Mouse (Mus musculus) heart, embryonic 12.5 days (tissue): ENCODE measurements around the gene Nsdhl. TPM values are rescaled to one million over a fixed set of nuclear protein-coding genes. Genes with fewer than 3 reads are reported as not detected.

Experiments
- ATAC-seq: fragments of 200-750 bp; cut with Nextera tagmentation; 2 replicates; pipeline ENCODE4 v1.8.0; 2017; ENCODE audit warnings: moderate TSS enrichment, moderate library complexity; ENCODE audit not compliant: insufficient number of reproducible peaks, low FRiP score
- H3K27ac ChIP-seq: fragments of 300-500 bp; sonication (generic); 2 replicates; pipeline ENCODE4 v1.5.1; 2016; ENCODE audit warnings: mild to moderate bottlenecking, moderate library complexity; ENCODE audit not compliant: poor library complexity, severe bottlenecking
- H3K27me3 ChIP-seq: fragments of 300-500 bp; sonication (generic); replicated peaks from 2 replicates; pipeline ENCODE4 v1.6.1; 2016; ENCODE audit warnings: mild to moderate bottlenecking, moderate library complexity
- H3K36me3 ChIP-seq: fragments of 300-500 bp; sonication (generic); 2 replicates; pipeline ENCODE4 v1.6.1; 2016; ENCODE audit warnings: mild to moderate bottlenecking, moderate library complexity
- H3K4me1 ChIP-seq: fragments of 300-500 bp; sonication (generic); replicated peaks from 2 replicates; pipeline ENCODE4 v1.6.1; 2016; ENCODE audit warnings: mild to moderate bottlenecking
- H3K4me2 ChIP-seq: fragments of 300-500 bp; sonication (generic); 2 replicates; pipeline ENCODE4 v1.6.1; 2016; ENCODE audit warnings: mild to moderate bottlenecking, moderate library complexity
- H3K4me3 ChIP-seq: fragments of 300-500 bp; sonication (generic); 2 replicates; pipeline ENCODE4 v1.5.1; 2016; ENCODE audit warnings: mild to moderate bottlenecking
- H3K9ac ChIP-seq: fragments of 300-500 bp; sonication (generic); 2 replicates; pipeline ENCODE4 v1.6.1; 2016; ENCODE audit warnings: mild to moderate bottlenecking, moderate library complexity
- H3K9me3 ChIP-seq: fragments of 300-500 bp; sonication (generic); replicated peaks from 2 replicates; pipeline ENCODE4 v1.6.1; 2016; ENCODE audit warnings: mild to moderate bottlenecking, moderate library complexity
- WGBS: fragments of 180-500 bp; shearing (Covaris S2); methylation state at CpG from one replicate; pipeline ENCODE4 v1.1.7; 2016; 5-methylcytosine and 5-hydroxymethylcytosine counted together
- microRNA counts: library from miRNA; unstranded; fragments of <30 nt; microRNA quantifications from one replicate; lab custom pipeline; 2017
- microRNA-seq: library from miRNA; unstranded; fragments of <30 nt; microRNA quantifications from one replicate; pipeline ENCODE4, GENCODE M21; 2017
- polyA plus RNA-seq: library from polyadenylated mRNA; unstranded; fragments of >200 nt; fragmentation: Nextera tagmentation; extraction: Ambion mirVana; gene quantifications from 2 replicates; pipeline ENCODE4 v1.2.1, GENCODE M21; 2016

Gene Nsdhl
- polyA plus RNA-seq, 1 experiment from 2014 or later = 15.9 TPM

DNA sequence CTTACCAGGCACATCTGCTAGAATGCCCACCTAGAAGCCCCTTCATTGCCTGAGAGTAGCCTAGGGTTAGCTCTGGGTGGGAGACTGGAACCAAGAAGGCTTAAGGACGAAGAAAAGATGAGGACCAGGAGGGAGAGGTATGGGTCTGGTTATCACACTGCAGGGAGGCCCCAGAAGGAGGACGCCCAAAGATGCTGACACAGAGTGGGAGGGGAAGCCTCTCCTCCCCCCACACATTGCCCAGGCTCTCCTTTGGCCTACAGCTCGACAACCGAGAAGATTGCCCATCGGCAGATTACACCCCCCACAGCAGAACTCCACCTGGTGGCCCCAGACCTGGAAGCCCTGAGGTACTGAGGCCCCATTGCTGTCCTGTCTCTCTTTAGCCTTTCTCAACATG, 84.8 kb downstream of the Nsdhl start:
- Histone ChIP-seq H3K4me1 (no peaks in the 10 kb centered on the region), H3K4me3 (no peak overlapping the region), H3K4me2 (no peak overlapping the region), H3K9ac (no peak overlapping the region), H3K9me3 (no peaks in the 10 kb centered on the region), H3K36me3 (no peaks in the 10 kb centered on the region), H3K27me3 (no peaks in the 10 kb centered on the region; the same call in 1 of the 2 replicates), H3K27ac (no peak overlapping the region)
- ATAC-seq = no peak
- WGBS = 67% methylated on average over 5 of the region's 5 CpGs

DNA sequence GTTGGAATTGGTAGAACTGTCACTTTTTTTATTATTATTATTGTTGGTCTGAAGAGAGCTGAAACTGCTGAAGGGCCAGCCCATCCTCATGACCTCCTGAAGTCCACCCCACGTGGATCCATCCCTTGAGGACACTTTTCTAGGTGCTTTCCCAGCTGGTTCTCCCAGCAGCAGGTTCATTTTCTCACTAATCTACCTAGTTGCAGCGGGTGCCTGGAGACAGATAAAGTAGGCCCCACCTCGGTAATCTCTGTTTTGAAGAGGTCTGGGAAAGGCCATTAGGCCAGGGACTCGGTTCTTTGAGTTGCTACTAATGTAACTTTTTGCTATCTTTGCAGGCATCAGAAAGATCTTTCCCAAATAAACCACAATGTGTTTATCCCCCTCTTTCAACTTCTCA, 87.3 kb downstream of the Nsdhl start:
- WGBS = 44% methylated on average over 4 of the region's 4 CpGs
- no peak for ATAC-seq
- Histone ChIP-seq H3K9ac (no peak overlapping the region), H3K9me3 (no peaks in the 10 kb centered on the region), H3K4me3 (no peak overlapping the region), H3K27ac (no peak overlapping the region), H3K27me3 (no peaks in the 10 kb centered on the region; the same call in 1 of the 2 replicates), H3K4me1 (no peaks in the 10 kb centered on the region), H3K36me3 (no peaks in the 10 kb centered on the region), H3K4me2 (no peak overlapping the region)

DNA sequence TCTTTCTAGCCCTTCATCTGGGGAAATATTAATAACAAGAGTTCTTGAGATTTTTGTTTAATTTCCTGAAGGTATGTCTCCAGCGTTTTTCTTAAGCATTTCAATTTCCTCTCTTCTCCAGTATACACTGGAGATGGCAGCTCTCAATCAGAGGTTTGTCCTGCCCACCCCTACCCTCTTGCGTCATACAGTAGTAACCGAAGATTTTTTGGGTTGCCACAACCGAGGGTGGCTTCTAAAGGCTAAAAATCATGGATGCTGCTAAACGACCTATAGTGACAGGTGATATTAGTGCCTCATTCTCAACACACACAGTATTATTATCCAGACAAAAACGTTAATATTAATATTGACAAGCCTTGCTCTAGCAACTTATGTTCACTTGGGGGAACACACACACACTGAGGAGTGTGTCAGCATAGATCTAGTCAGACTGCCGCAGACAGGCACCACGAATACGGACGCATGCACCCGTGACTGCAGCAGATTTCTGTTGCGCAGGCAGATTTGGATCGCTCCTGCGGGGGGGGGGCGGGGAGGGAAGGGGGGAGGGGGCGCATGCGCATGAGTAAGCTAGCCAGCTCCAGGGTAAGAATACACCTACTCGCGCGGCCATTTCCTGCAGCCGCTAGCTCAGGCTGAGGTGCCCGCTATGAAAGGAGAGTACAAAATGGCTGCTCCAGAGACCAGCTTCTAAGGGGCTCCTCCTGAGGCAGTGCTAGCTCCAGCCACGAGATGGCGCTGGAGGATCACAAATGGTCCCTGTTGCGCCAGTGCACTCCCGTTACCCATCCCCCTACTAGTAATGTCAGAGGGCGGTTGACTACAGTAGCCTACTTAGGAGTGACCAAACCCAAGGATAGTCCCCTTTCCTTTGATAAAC, 89.5 kb downstream of the Nsdhl start:
- Histone ChIP-seq H3K4me1 (no peaks in the 10 kb centered on the region), H3K27me3 (no peaks in the 10 kb centered on the region), H3K9ac (no peak overlapping the region), H3K36me3 (no peaks in the 10 kb centered on the region), H3K4me2 (peak overlapping the region; percentile 60), H3K9me3 (no peaks in the 10 kb centered on the region), H3K27ac (no peak overlapping the region; the same call in 1 of the 2 replicates), H3K4me3 (peak overlapping the region; percentile 44)
- peak; percentile 99 for ATAC-seq
- 18% methylated on average over 22 of the region's 27 CpGs for WGBS

MicroRNAs encoded within 50 kb of the gene (microRNA counts, 519-probe panel; counts per million panel counts)
- microRNA mmu-miR-2137 (lab: Ali Mortazavi, UCI) = not detected

Small RNA genes lying within 50 kb of the gene (microRNA-seq; reads per million reads assigned to microRNA genes)
- gene Mir2137 = 3.1 reads per million, percentile 8 among the genes with 10 or more reads in this experiment

Other genes with a start within 250 kb of the Nsdhl start
- 0.05 TPM in 1 of 2 replicates, not detected in the other for gene Gabrq, start 93.4 kb upstream of the Nsdhl start, polyA plus RNA-seq
- gene Cetn2, start 146 bp upstream of the Nsdhl start, polyA plus RNA-seq = 58.4 and 62.8 TPM in 2 replicates
- gene Zfp185, start 68.8 kb downstream of the Nsdhl start, polyA plus RNA-seq = 5.7 TPM in 2 replicates
- gene Pnma5, start 118.5 kb downstream of the Nsdhl start, polyA plus RNA-seq = 0.08 TPM in 1 of 2 replicates, not detected in the other
- 0.09 TPM in 1 of 2 replicates, not detected in the other for gene Pnma3, start 146.2 kb downstream of the Nsdhl start, polyA plus RNA-seq
- 1.00 and 1.6 TPM in 2 replicates for gene Xlr4a, start 163.9 kb downstream of the Nsdhl start, polyA plus RNA-seq
- gene Xlr3a, start 178.5 kb downstream of the Nsdhl start, polyA plus RNA-seq = 1.9 and 2.2 TPM in 2 replicates
- not detected in 2 replicates for gene Gm14685, start 198.5 kb downstream of the Nsdhl start, polyA plus RNA-seq
- gene Xlr5b, start 230.2 kb downstream of the Nsdhl start, polyA plus RNA-seq = not detected in 2 replicates
- not detected in 2 replicates for gene DXBay18, start 230.9 kb downstream of the Nsdhl start, polyA plus RNA-seq